Mouse (Mus musculus): ENCODE measurements at regions not wholly inside any gene's neighbourhood (a gene's known extent, or its start where the extent isn't known, plus 50 kb on each side); places are given as distances from the start of the nearest gene placed in this dataset.

DNA sequence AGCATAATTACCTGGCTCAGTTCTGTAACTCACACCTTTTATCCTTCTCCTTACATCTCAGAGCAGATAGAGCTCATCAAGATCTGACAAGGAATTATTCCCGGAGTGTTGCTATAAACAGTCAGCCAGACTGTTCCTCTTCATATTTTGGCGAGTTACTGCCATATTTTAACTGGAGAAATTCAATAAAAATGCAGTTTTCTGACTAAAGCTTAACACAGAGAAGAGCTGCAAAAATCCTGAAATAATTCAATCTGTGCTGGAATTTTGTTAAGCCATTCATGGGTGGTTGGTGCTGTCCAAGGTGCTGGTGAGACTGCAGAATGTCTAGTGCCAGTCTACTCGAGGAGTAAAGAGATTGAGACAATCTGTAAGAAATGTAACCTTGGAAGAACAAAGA is 512.6 kb downstream of the Tm4sf1 start:
- DNase-seq, result no peak

DNA sequence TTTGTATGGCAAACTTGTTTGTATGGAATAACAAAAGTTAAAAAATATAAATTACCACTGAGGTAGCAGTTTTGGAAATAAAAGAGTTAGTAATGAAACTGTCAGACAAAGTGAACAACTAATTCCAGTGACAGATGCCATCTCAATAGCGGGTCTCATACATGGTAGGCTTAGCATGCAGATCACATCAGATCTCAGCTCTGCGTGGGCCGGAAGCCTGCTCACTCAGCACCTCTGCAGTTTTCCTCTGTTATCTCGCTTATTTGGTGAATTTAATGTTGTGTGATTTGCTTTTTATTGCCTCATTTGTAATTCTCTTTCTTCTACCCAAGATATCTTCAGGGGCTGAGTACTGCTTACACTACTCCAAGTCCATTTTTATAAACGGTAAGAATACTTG is 527.9 kb downstream of the Tm4sf1 start:
- DNase-seq, result no peak

DNA sequence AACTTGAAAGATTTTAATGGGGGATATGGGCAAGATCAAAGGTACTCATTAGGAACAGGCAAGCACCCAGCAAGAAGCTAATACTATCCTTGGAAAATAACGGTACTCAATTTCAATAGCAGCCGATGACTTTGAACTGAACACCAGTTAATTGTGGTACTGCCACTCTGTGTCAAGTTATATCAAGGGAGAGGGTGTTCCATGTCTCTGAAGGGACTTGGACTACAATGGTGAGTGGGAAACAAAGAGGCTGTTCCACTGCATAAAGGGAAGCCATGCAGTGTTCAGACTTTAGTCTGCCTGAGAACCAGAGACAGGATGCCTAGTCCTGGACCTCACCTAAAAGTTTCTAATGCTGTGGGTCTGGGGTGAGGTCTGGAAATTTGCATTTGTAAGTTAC is 531.6 kb downstream of the Tm4sf1 start:
- no peak for DNase-seq

DNA sequence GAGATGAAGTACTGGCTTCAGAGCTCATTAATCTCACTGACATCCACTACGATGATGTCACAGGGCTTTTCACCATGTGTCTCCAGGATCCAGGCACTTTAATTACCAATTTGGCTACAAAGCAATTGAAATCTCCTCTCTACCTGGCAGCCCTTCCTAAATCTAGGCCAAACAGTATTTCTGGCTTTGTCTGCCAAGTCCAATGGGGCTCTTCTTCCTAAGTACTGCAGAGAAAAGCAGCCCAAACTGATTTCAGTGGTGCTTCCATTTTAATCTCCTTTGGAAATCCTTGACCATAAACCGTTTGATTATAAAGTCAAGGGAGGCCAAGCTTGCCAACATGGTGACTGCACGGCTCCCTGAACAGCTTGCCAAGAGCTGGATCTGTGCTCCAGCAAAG is 534.7 kb downstream of the Tm4sf1 start:
- DNase-seq, result no peak

DNA sequence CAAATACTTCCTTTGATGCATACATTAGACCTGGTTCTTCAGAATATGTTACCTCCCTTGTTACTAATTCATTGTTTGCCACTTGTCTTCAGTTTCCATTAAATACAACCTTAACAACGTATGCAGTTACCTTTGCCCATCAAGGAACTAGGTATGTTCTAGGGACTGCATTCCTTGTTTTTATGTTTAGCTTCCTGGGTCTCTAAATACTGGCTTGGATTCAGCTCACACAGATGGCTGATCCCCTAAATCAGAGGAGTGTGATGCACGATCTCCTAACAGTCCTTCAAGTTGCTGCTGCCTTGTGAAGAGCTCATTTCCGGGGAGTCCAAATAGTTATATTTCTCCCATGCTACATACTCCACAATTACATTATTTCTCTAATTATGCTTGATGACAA is 537.5 kb downstream of the Tm4sf1 start:
- no peak for DNase-seq

DNA sequence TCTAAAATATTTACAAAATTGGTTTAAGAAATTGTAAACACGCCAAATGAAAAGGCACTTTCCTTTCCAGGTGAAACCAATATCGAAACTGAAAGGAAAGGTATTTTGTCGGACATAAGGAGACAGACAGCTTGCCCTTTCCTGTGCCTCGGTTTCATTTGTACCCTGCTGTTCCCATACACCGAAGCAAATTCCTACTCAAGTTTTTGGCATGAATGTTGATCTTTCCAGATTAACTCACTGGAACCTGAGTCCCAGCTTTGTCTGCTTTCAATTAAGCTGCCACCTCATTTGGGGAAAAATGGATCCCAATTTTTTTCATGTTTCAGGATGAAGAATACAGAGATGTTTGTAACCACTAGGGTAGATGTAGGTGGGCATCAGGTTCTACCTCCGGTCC is 537.9 kb downstream of the Tm4sf1 start:
- no peak for DNase-seq

DNA sequence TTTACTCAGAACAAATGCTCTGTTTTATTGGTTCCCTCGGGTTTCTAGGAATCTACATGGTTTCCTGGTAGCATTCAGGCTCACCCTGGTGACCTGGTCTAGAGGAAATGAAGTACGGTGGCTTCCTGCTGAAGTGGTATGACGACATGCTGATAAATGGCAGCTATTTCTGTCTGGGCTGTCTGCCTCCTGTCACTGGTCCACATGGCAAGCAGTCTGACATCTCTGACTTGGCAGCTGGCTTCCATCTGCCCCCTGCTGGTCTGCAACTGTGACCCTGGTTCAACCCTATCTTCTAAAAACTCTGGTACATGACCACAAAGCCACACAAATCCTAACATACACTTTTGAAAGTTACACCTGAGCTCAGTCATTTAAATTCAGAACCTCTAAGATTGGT is 548.1 kb downstream of the Tm4sf1 start:
- DNase-seq, result no peak

DNA sequence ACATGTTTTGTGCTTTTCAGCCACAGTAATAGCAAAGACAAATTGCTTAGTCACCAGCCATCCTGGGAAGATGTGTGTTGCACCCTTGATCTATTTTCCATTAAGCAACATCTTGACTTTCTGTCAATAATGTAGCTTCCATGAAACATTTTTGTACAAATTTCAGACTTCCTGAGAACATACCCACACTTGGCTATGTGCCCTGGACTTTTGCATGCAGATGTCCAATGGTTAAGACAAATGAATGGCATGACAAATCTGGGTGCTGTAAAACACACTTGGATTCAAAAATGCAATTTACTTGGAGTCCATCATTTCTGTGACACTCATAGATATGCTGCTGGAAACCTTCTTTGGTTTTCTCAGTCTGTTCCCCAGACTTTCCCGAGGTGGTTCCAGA is 549.9 kb downstream of the Tm4sf1 start:
- no peak for DNase-seq

DNA sequence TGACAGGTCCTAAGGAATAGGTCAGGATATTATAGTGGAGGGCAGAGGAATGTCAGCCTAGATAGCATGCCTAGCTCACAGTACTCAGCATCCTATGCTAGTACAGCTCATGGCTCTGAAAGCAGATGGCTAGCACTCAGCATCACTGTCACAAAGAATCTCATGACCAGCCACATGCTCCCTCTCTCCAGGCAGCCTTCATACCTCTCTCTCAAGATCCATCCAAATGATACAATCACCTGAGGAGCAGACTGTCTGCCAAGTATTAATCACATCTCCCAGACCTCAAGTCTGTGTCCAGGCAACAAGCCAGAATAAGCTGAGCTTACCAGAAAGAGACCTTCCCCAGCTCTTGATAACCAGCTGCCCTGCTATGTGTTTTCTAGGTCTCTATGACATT is 557.4 kb upstream of the Nbea start:
- DNase-seq, result no peak

DNA sequence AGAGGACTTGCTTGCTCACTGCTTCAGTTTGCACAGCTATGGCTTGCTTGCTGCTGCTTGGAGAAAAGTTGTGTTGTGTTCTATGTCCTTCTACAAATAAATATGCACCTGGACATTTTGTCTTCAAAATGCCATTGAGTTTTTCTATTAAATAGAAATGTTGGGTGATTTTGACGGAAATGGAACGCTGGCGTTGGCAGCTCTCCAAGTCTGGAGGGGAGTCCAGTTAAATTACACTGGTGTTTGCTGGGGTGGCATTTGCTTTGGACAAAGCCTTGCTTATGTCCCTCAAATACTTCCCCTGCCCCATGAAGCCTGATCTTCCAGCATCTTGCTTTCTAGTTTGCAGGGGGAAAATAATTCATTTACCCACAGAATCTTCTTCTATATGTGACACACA is 556.0 kb upstream of the Nbea start:
- no peak for DNase-seq

DNA sequence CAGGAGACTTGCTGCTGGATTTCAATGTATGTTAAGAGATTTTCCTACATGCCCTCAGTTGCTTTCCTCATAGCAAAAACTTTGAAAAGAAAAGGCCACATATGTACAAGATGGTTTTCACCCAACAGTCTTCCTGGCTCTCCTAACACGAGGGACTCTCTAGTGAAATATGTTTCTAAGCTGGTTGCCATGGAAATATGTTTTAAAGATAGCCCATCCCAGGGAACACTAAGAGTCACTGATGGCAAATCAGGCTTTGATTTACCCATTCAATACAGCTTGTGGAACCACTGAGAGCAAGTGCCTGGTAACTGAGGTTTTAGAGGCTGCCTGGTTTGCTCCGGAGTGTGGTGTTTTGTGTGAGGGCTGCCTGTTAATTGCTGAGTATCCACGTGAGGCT is 547.3 kb upstream of the Nbea start:
- no peak for DNase-seq

DNA sequence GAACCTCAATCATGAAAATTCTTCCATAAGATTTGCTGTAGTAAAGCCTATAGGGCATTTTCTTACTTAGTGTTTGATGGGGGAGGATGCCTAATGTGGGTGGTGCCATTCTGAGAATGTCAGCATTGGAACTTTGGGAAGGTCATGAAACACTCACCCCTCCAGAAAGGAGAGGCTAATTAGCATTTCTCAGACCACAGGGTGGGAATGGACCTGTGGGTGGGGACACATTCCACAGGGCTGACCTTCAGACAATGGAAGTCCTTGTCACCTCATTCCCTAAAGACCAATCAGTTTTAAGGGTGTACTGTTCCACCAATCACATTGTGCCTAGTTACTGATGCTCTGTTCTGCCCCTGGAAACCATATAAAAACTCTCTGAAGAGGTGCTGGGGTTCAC is 541.5 kb upstream of the Nbea start:
- DNase-seq, result no peak

DNA sequence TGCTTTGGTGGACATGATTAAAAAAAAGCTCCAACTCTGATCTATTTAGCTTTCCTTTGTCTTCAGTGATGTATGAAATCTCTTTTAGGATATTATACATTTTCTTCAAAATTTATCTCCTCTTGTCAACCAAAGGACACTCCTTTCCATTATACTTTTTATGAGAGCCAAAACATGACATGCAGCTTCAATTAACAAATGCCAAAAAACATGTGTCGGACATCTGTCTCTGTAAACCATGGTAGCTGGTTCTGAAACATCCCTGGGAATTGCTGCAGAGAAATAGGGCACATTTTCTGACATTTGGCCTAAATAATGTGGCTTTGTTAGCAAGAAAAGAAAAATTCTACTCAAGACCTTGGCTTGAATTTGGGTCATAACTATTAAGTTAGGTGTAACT is 524.8 kb upstream of the Nbea start:
- DNase-seq, result no peak

DNA sequence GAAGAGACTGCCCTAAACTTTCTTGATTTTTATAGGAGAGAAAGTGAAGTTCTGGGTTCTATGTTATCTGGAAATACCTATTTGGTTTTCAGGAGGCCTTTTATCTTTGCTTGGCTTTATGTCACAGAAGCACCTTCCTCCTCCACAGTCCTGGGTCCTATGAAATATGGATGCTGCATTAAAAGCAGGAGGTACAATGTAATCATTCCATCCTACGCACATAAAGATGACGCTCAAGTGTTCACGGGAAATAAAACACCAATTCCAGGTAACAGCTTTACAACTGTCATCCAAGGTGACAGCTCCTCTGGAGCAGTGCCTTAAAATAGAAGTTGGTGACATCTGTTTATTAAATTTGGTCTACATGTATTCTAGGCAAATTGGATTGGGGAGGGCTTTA is 523.8 kb upstream of the Nbea start:
- DNase-seq, result no peak

DNA sequence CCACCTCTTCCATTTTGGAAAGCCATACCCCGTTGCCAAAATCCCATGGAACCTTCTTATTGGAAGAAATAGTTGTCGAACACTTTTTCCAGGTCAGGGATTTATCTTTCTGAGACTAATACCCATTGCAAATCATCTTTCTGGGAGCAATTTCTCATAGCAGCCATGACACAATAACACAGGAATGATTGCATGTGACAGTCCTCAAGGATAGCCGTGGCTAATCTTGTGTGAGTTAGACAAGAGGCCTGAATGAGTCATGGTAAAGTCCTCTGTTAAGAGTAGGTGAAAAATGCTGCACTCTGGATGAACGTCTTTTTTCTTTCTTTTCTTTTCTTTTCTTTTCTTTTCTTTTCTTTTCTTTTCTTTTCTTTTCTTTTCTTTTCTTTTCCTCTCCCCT is 522.5 kb upstream of the Nbea start:
- no peak for DNase-seq

DNA sequence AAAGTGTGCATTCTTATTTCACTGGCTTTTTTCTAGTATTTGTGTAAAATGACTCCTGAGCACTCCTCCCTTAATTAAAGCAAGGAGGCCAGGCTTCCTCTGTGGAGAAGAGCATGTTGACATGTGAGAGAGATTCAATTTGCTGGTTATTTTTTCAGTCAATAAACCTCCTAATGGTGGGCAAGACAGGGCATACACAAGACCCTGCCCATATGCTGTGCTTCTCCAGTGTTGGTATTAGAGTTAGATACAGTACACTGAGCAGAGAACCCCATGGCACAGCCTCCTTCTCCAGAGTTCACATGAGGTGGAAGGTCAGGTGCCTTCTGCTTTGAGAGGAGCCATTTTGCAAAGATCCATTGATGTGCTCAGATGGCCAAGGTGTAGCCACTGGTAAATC is 515.4 kb upstream of the Nbea start:
- DNase-seq, result no peak

DNA sequence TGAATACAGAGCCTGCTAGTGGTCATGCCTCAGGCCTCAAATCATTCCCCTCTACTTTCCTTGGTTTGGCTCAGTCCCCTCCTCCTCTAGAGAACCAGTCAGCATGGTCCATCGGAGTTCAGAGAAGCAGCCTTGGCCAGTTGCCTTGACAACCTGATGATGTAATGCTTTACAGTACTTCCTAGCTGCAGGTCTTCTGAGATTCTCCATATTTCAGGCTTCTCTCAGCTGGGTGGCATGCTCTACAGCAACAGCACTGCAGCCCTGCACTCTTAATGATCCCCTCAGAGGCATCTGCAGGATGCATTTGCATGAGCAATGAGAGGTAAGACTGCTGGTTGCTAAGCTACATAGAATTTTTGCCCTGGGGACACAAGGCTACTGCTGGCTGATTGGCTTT is 514.7 kb upstream of the Nbea start:
- peak; percentile 32 for DNase-seq

DNA sequence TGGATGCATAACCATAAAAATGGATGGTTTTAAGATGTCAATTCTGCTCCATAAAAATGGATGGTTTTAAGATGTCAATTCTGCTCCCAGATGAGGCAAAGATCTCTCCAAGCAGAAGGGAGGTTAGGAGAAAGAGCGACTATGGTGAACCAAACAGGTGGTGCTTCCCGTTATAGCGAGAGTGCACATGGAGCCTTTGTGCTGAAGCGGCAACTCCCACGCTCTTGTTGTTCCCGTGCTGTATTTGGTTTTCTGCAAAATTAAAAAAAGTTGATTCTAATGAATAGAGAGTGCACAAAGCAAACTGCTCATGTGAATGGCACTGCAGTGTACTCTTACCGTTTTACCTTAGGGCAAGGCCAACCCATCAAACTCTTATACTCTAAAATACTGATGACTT is 497.5 kb upstream of the Nbea start:
- DNase-seq, result no peak

DNA sequence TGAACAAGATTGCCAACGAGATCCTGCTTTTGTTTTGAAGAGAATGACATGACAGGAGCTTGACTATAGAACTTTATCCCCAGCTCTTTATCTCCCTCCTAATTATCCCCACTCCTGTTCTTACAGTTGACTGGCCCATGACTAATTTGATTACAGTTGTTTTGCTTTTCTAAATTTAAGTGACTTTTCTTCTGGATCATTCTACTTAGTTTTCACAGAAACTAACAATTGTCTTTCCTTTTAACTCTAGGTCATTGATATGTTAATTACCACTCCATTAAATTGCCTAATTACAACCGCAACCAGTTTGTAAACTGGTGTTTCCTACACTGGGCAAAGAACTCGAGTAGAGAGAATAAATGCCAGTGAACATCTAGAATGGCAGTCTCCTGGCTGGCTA is 485.3 kb upstream of the Nbea start:
- DNase-seq, result no peak

DNA sequence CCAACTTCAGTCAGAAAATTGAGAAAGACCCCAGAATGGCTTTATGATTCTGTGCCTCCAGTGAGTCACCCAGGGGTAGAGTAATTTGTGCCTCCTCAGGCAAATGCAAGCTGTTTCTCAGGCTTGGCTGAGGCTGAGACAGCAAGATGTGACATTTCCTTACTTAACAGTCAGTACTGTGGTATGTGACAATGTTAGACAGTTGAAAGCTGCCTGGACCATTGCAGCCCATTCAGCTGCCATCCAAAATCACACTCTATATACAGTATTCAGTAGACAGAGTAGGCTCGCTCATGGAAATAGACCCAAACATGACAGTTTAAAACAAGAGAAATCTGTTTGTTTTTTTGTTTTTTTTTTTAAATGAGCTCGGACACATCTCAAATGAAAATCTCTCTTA is 477.1 kb upstream of the Nbea start:
- DNase-seq, result no peak

DNA sequence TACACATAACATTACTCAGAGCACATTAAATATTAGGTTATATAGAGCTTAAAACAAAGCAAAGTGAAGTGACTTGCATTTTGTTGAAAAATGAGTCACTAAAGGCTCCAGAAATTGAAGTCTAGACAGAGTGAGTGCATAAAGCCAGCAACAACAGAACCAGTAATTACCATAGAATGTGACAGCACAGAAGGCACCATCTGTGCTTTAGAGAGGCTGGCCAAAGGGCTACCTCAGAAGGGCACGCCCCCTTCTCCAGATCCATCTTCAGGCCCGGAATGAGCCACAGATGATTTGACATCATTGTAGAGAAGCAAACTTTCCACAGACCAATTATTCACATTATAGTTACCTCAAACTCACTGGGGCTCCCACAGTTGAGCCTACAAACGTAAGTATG is 463.8 kb upstream of the Nbea start:
- DNase-seq, result no peak
